Mouse (Mus musculus) stomach, embryonic 16.5 days (tissue): ENCODE data around the gene Rasgef1a. TPM values are rescaled to one million over a fixed set of nuclear protein-coding genes. Genes with fewer than 3 reads are reported as not detected.

Source experiments
- ATAC-seq: fragments of 200-750 bp; cut with Nextera tagmentation; 2 replicates; pipeline ENCODE4 v1.8.0; 2017; ENCODE audit warnings: moderate number of reproducible peaks, moderate TSS enrichment; ENCODE audit not compliant: insufficient read depth, low FRiP score
- H3K27ac ChIP-seq: fragments of 300-500 bp; sonication (generic); 2 replicates; pipeline ENCODE4 v1.5.1; 2014; ENCODE audit warnings: low read length
- H3K27me3 ChIP-seq: fragments of 300-500 bp; sonication (generic); 2 replicates; pipeline ENCODE4 v1.6.1; 2014; ENCODE audit warnings: low read length, control low read depth, mixed read lengths; ENCODE audit not compliant: control insufficient read depth, insufficient read depth
- H3K36me3 ChIP-seq: fragments of 300-500 bp; sonication (generic); 2 replicates; pipeline ENCODE4 v1.6.1; 2014; ENCODE audit warnings: low read length; ENCODE audit not compliant: control insufficient read depth, insufficient read depth
- H3K4me1 ChIP-seq: fragments of 300-500 bp; sonication (generic); 2 replicates; pipeline ENCODE4 v1.6.1; 2014; ENCODE audit warnings: low read length, control low read depth, mixed read lengths; ENCODE audit not compliant: control insufficient read depth, insufficient read depth
- H3K4me2 ChIP-seq: fragments of 300-500 bp; sonication (generic); 2 replicates; pipeline ENCODE4 v1.6.1; 2014; ENCODE audit warnings: low read depth, low read length, mixed read lengths
- H3K4me3 ChIP-seq: fragments of 300-500 bp; sonication (generic); replicated peaks from 2 replicates; pipeline ENCODE4 v1.5.1; 2014; ENCODE audit warnings: mild to moderate bottlenecking, low read length
- H3K9ac ChIP-seq: fragments of 300-500 bp; sonication (generic); 2 replicates; pipeline ENCODE4 v1.6.1; 2014; ENCODE audit warnings: low read length
- H3K9me3 ChIP-seq: fragments of 300-500 bp; sonication (generic); replicated peaks from 2 replicates; pipeline ENCODE4 v1.6.1; 2016; ENCODE audit warnings: low read length, control low read depth; ENCODE audit not compliant: control insufficient read depth
- WGBS: fragments of 180-500 bp; shearing (Covaris S2); extraction: QIAGEN DNeasy Blood & Tissue Kit; methylation state at CpG from one replicate; pipeline ENCODE4 v1.1.7; 2014; 5-methylcytosine and 5-hydroxymethylcytosine counted together
- polyA plus RNA-seq: library from polyadenylated mRNA; unstranded; fragments of >200 nt; fragmentation: Nextera tagmentation; extraction: Ambion mirVana; gene quantifications from 2 replicates; pipeline ENCODE4 v1.2.1, GENCODE M21; 2015

Gene Rasgef1a
- polyA plus RNA-seq, 1 experiment from 2014 or later = 0.39 TPM

DNA sequence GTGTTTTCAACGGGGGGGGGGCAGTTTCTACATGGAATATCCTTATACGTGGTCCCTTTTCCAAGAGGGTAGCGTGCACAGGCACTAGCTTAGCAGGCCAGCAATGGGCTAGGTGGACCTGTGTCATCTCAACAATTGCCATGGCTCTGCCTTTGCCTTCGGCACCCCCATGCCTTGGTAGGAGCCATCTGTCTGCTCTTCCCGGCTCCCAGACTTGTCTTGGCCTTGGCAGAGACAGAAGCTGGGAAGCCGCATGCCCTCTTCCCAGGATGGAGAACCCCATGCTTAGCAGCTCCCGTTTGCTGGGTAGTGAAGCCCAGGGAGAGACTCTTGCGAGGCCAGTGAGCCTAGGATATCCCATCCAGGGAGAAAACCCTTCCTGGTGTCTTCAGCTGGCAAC, 73.4 kb downstream of the Rasgef1a start:
- H3K27ac ChIP-seq = no peak overlapping the region
- H3K9me3 ChIP-seq = no peaks in the 10 kb centered on the region
- no peaks in the 10 kb centered on the region for H3K4me1 ChIP-seq
- no peak overlapping the region for H3K4me3 ChIP-seq
- H3K27me3 ChIP-seq = no peaks in the 10 kb centered on the region
- no peak overlapping the region for H3K9ac ChIP-seq
- no peaks in the 10 kb centered on the region for H3K36me3 ChIP-seq
- 89% methylated on average over 8 of the region's 8 CpGs for WGBS
- H3K4me2 ChIP-seq = no peak overlapping the region
- no peak for ATAC-seq

DNA sequence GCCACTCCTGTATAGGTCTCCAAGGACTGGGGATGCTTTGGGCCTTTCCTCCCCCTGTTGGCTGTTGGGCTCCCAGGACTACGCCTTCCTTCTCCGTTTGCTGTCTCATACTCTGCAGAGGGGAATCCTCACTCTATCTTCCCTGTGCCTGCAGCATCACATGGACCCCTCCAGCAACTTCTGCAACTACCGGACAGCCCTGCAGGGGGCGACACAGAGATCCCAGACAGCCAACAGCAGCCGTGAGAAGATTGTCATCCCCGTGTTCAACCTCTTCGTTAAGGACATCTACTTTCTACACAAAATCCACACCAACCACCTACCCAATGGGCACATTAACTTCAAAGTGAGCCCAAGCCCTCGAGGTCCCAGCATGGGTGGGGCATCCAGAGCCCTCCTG, 76.7 kb downstream of the Rasgef1a start:
- Histone ChIP-seq H3K36me3 (no peaks in the 10 kb centered on the region), H3K4me3 (no peak overlapping the region), H3K4me2 (no peak overlapping the region), H3K9me3 (no peaks in the 10 kb centered on the region), H3K27me3 (no peaks in the 10 kb centered on the region), H3K4me1 (no peaks in the 10 kb centered on the region), H3K27ac (no peak overlapping the region), H3K9ac (no peak overlapping the region)
- 57% methylated on average over 8 of the region's 8 CpGs for WGBS
- no peak for ATAC-seq

DNA sequence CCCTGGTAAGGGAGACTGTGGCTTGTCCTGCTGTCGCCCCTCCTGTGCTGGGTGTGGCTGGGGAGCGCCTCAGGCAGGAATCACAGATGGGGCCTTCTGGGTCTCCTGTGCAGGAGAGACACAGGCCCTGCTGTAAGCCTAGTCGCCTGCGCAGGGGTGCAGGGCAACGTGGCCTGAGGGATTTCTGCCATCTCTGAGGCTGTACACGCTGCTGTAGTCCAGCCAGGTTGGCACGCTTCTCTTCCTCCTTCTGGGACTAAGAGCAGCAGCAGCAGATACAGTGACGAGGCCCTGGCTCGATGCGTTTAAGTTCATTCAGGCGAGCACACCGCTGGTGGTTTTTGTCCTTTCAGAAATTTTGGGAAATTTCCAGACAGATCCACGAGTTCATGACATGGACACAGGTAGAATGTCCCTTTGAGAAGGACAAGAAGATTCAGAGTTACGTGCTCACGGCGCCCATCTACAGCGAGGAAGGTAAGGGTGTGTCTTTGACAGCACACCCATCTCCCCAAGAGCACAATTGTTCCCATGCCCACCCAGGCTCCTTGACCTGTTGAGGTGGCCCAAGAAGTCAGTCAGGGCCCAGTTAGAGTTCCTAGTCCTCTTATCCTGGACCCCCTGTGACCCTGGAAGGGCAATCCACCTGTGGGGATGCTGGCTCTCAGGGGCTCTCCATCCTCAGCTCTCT, 77.7 kb downstream of the Rasgef1a start:
- H3K4me2 ChIP-seq = no peak overlapping the region
- H3K27ac ChIP-seq = no peak overlapping the region
- no peaks in the 10 kb centered on the region for H3K36me3 ChIP-seq
- no peak for ATAC-seq
- H3K9ac ChIP-seq = no peak overlapping the region
- no peaks in the 10 kb centered on the region for H3K27me3 ChIP-seq
- H3K9me3 ChIP-seq = no peaks in the 10 kb centered on the region
- no peaks in the 10 kb centered on the region for H3K4me1 ChIP-seq
- no peak overlapping the region for H3K4me3 ChIP-seq
- 81% methylated on average over 17 of the region's 17 CpGs for WGBS

DNA sequence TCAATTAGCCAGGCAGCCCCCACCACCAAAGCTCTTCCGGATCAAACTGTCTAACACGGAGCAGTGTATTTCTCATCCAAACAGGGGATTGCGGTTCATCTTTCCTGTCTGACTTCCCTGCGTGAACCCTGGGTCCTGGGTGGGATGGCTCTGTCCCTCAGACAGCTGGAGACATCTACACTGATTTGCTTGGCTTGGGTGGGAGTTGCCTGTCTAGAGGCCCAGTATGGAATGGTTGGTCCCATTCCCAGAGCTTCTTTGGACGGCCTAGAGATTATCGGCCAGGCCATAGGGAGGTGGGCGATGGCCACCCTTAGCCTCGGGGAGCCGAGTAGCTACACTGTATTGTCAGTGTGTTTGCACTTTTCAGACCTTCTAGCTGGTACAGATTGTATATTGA, 79.6 kb downstream of the Rasgef1a start:
- Histone ChIP-seq H3K27me3 (no peaks in the 10 kb centered on the region), H3K27ac (no peak overlapping the region), H3K36me3 (no peaks in the 10 kb centered on the region), H3K9ac (no peak overlapping the region), H3K4me2 (no peak overlapping the region), H3K4me3 (no peak overlapping the region), H3K4me1 (no peaks in the 10 kb centered on the region), H3K9me3 (no peaks in the 10 kb centered on the region)
- ATAC-seq = no peak
- WGBS = 71% methylated on average over 9 of the region's 9 CpGs

DNA sequence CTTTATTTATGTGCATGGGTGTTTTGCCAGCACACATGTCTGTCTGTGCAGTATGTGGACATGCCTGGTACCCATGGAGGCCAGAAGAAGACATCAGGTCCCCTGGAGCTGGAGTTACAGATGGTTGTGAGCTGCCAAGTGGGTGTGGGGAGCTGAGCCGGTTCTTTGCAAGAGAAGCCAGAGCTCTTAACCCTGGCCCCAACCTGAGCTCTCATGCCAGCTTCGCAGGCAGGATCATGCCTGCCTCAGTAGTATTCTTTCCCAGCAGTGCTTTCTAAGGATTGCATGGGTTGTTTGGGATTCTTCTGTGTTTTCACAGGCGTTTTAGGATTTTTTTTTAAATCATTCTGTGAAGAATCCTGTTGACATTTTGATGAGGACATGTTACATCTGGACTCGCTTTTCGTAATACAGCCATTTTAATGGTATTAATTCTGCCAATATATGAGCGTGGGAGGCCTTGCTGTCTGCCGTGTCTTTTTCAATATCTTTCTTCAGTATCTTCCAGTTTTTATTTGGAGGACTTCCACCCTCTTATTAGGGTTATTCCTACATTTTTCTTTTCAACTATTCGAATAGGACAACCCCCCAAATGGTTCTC, 86.6 kb downstream of the Rasgef1a start:
- H3K4me3 ChIP-seq = no peak overlapping the region
- H3K4me1 ChIP-seq = 0 out of 2 replicates have a peak, but pooled peaks cover 3% of the 10 kb centered on the region
- H3K9ac ChIP-seq = no peak overlapping the region
- no peaks in the 10 kb centered on the region for H3K36me3 ChIP-seq
- H3K9me3 ChIP-seq = no peaks in the 10 kb centered on the region
- 52% methylated on average over 8 of the region's 8 CpGs for WGBS
- ATAC-seq = no peak
- no peaks in the 10 kb centered on the region for H3K27me3 ChIP-seq
- peak overlapping the region; percentile 27; the same call in 1 of the 2 replicates for H3K27ac ChIP-seq
- H3K4me2 ChIP-seq = no peak overlapping the region

DNA sequence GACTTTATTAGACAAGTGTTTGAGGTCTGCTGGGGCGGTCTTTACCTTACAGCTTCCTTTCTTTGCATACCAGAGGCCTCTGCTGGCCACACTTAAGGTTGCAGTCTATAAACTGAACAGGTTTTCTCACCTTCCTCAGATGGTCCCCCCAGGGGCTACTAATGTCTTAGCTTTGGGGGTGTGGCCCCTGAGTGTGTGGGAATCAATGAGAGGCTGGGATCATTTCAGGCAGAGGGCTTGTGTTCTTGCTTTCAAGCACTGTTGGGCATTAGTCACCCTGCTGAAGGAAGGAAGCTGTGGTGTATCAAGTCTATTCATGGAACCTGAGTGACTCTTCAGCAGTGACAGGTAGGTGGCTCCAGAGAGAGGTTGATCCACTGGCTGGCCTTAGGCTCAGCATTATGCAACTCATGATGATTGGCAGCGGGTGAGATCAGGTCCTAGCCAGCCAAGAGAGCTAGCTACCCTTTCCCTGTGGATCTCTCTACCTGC, 88.1 kb downstream of the Rasgef1a start:
- WGBS = 44% methylated on average over 2 of the region's 2 CpGs
- no peaks in the 10 kb centered on the region for H3K36me3 ChIP-seq
- no peak overlapping the region for H3K27ac ChIP-seq
- no peaks in the 10 kb centered on the region for H3K27me3 ChIP-seq
- H3K4me3 ChIP-seq = no peak overlapping the region
- 0 out of 2 replicates have a peak, but pooled peaks have one; percentile 10 for ATAC-seq
- H3K4me1 ChIP-seq = 0 out of 2 replicates have a peak, but pooled peaks cover 3% of the 10 kb centered on the region
- H3K9ac ChIP-seq = no peak overlapping the region
- H3K9me3 ChIP-seq = no peaks in the 10 kb centered on the region
- no peak overlapping the region for H3K4me2 ChIP-seq

DNA sequence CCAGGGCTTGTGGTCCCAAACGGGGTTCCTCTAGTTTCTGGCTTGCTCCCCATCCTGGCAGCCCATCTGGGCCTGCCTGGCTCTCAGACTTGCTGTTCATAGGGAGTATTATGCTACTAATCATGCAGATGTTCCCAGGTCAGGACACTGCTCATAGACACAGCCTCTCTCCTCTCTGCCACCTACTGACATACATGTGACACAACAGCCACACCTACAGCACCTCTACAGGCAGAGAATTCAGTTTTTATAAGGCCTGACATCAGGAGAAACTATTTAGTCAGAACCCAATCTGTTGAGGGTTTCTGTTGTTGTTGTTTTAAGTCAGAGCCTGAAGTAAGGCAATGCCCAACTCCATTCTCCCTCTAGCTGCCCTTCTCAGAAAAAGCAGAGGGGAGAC, 100.6 kb downstream of the Rasgef1a start:
- no peak overlapping the region for H3K4me2 ChIP-seq
- no peaks in the 10 kb centered on the region for H3K4me1 ChIP-seq
- no peaks in the 10 kb centered on the region for H3K9me3 ChIP-seq
- no peak overlapping the region for H3K9ac ChIP-seq
- WGBS = 75% methylated on average over 1 of the region's 1 CpGs
- no peak overlapping the region for H3K27ac ChIP-seq
- H3K27me3 ChIP-seq = no peaks in the 10 kb centered on the region
- H3K4me3 ChIP-seq = no peak overlapping the region
- ATAC-seq = no peak
- no peaks in the 10 kb centered on the region for H3K36me3 ChIP-seq

DNA sequence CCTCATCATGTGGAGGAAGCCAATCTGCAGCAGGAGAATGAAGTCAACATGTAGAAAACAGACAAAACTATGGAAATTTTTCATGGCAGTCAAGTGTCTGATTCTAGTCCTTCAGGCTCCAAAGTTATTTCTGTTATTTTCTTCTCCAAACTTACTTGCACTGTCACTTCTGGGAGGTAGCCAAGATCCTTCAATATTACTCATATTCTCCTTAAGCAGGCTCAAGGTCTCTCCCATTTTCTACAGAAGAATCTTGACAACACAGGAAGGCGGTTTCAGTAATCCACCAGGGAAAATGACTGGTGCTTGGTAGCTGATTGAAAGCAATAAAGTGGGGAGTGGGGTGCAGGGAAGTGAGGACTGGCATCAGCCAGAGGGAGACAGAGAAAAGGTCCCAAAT, 111.5 kb downstream of the Rasgef1a start:
- Histone ChIP-seq H3K27me3 (no peaks in the 10 kb centered on the region), H3K36me3 (peaks cover 5% of the 10 kb centered on the region; the same call in 1 of the 2 replicates), H3K9me3 (no peaks in the 10 kb centered on the region), H3K4me1 (no peaks in the 10 kb centered on the region), H3K27ac (no peak overlapping the region), H3K4me2 (no peak overlapping the region), H3K9ac (no peak overlapping the region), H3K4me3 (no peak overlapping the region)
- 88% methylated on average over 1 of the region's 1 CpGs for WGBS
- ATAC-seq = no peak

DNA sequence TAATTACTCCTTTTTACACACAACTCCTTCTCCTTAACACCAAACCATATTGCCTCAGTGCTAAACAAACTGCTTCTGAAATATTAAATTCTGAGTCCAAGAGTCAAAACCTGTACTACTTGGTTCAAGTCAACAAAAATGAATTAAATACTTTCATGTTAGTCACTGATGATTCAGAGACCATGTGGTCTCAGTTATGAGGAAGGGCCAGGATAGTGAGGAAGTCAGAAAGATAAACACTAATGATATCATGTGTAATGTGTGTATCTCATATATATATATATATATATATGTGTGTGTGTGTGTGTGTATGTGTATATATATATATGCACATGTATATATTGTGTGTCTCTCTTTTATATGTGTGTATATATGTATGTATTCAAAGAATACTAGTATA, 115.3 kb downstream of the Rasgef1a start:
- Histone ChIP-seq H3K9ac (no peak overlapping the region), H3K27me3 (no peaks in the 10 kb centered on the region), H3K4me1 (no peaks in the 10 kb centered on the region), H3K27ac (no peak overlapping the region), H3K9me3 (no peaks in the 10 kb centered on the region), H3K4me3 (no peak overlapping the region), H3K4me2 (no peak overlapping the region), H3K36me3 (peaks cover 5% of the 10 kb centered on the region; the same call in 1 of the 2 replicates)
- no peak for ATAC-seq
